Mouse (Mus musculus): ENCODE results near the gene Cgnl1.

- TF ChIP-seq CTCF (conservative IDR thresholded peaks at IDR 0.05; ENCODE audit: insufficient read depth, insufficient read length, low read depth, low read length) (no peak), POLR2A (IDR thresholded peaks at IDR 0.05; ENCODE audit: low read depth, low read length) (no peak)
Observed at GRCm38 (mm10) chr9:71674476-71674875, 96.9 kb downstream of the Cgnl1 start.

Data from kidney, adult 2 months (tissue).